Mouse (Mus musculus): ENCODE results near the gene Usp10.
A peak's percentile ranks its signal among the peaks of the same experiment; 100 is the strongest.

Usp10 gene

GRCm38 (mm10) chr8:119915298-119915697 is 5.1 kb downstream of the Usp10 start:
- no peak for DNase-seq (ENCODE audit: low spot score in 2 of 2)

- DNase-seq (ENCODE audit: low spot score in 2 of 2) = no peak
Observed at GRCm38 (mm10) chr8:119916237-119916892, 6.2 kb downstream of the Usp10 start.

GRCm38 (mm10) chr8:119917415-119917814 is 7.3 kb downstream of the Usp10 start:
- DNase-seq (ENCODE audit: low spot score in 2 of 2) = no peak

GRCm38 (mm10) chr8:119918155-119918567 is 8.0 kb downstream of the Usp10 start:
- no peak for DNase-seq (ENCODE audit: low spot score in 2 of 2)

- DNase-seq (ENCODE audit: low spot score in 2 of 2) = no peak
Observed at GRCm38 (mm10) chr8:119923259-119923658, 13.1 kb downstream of the Usp10 start.

- no peak for DNase-seq (ENCODE audit: low spot score in 2 of 2)
Observed at GRCm38 (mm10) chr8:119925428-119925827, 15.3 kb downstream of the Usp10 start.

- DNase-seq (ENCODE audit: low spot score in 2 of 2) = no peak
Observed at GRCm38 (mm10) chr8:119926474-119926873, 16.3 kb downstream of the Usp10 start.

- no peak for DNase-seq (ENCODE audit: low spot score in 2 of 2)
Observed at GRCm38 (mm10) chr8:119927422-119928092, 17.4 kb downstream of the Usp10 start.

- no peak for DNase-seq (ENCODE audit: low spot score in 2 of 2)
Observed at GRCm38 (mm10) chr8:119931317-119931716, 21.2 kb downstream of the Usp10 start.

GRCm38 (mm10) chr8:119933681-119934080 is 23.5 kb downstream of the Usp10 start:
- DNase-seq (ENCODE audit: low spot score in 2 of 2) = no peak

GRCm38 (mm10) chr8:119935541-119935940 is 25.4 kb downstream of the Usp10 start:
- no peak for DNase-seq (ENCODE audit: low spot score in 2 of 2)

- no peak for DNase-seq (ENCODE audit: low spot score in 2 of 2)
Observed at GRCm38 (mm10) chr8:119938481-119938880, 28.3 kb downstream of the Usp10 start.

- no peak for DNase-seq (ENCODE audit: low spot score in 2 of 2)
Observed at GRCm38 (mm10) chr8:119939336-119939735, 29.2 kb downstream of the Usp10 start.

GRCm38 (mm10) chr8:119941471-119941870 is 31.3 kb downstream of the Usp10 start:
- DNase-seq (ENCODE audit: low spot score in 2 of 2) = no peak

- no peak for DNase-seq (ENCODE audit: low spot score in 2 of 2)
Observed at GRCm38 (mm10) chr8:119943616-119944015, 33.5 kb downstream of the Usp10 start.

- peak in 1 of 2 experiments; percentile 72 for DNase-seq (ENCODE audit: low spot score in 2 of 2)
Observed at GRCm38 (mm10) chr8:119944096-119944811, 34.1 kb downstream of the Usp10 start.

- DNase-seq (ENCODE audit: low spot score in 2 of 2) = no peak
Observed at GRCm38 (mm10) chr8:119946326-119946865, 36.2 kb downstream of the Usp10 start.

GRCm38 (mm10) chr8:119947653-119948052 is 37.5 kb downstream of the Usp10 start:
- no peak for DNase-seq (ENCODE audit: low spot score in 2 of 2)

GRCm38 (mm10) chr8:119948340-119948739 is 38.2 kb downstream of the Usp10 start:
- no peak for DNase-seq (ENCODE audit: low spot score in 2 of 2)

GRCm38 (mm10) chr8:119952282-119952681 is 42.1 kb downstream of the Usp10 start:
- no peak for DNase-seq (ENCODE audit: low spot score in 2 of 2)

- no peak for DNase-seq (ENCODE audit: low spot score in 2 of 2)
Observed at GRCm38 (mm10) chr8:119952747-119953146, 42.6 kb downstream of the Usp10 start.

- no peak for DNase-seq (ENCODE audit: low spot score in 2 of 2)
Observed at GRCm38 (mm10) chr8:119955333-119955732, 45.2 kb downstream of the Usp10 start.

All from frontal cortex, postnatal 10 days (tissue).